Mouse (Mus musculus) gastrocnemius, postnatal 10 days (tissue): ENCODE measurements around the gene 9930104L06Rik. TPM values are rescaled to one million over a fixed set of nuclear protein-coding genes. Genes with fewer than 3 reads are reported as not detected.
"Not testable (repeated sequence)": the region's sequence is repeated elsewhere in the genome, so short reads cannot be mapped to it uniquely, and the experiment has no call there.

Experiments used
- DNase-seq: peaks from one replicate; pipeline ENCODE4 v3.0.0; 2021; ENCODE audit warnings: mixed read lengths
- long read RNA-seq, 2 experiments: library from polyadenylated mRNA; stranded (forward); transcript quantifications; one replicate each; pipeline ENCODE4 v2.0.0; 2021
- total RNA-seq, 2 experiments: library from RNA; stranded (reverse); gene quantifications; 2 replicates each; pipeline ENCODE4 v1.2.3; 2021

9930104L06Rik gene
- total RNA-seq: 1 to 10 TPM; 7.9 to 9.2 TPM
- long read RNA-seq, experiment 1, partial matches to known transcripts: 1 of 7 reads
- long read RNA-seq, experiment 1, other reads (novel, unspliced or antisense): 5 of 7 reads
- long read RNA-seq, experiment 2, partial matches to known transcripts: 0 of 4 reads
- long read RNA-seq, experiment 2, other reads (novel, unspliced or antisense): 4 of 4 reads

- DNase-seq: peak; percentile 86
Observed at GRCm38 (mm10) chr4:124936613-124937471, at the start of gene 9930104L06Rik. TSS of gene 9930104L06Rik (plus strand) at chr4:124937048.

GRCm38 (mm10) chr4:124888702-124889101 is 48.1 kb upstream of the 9930104L06Rik start:
- no peak for DNase-seq

GRCm38 (mm10) chr4:124889935-124890334 is 46.9 kb upstream of the 9930104L06Rik start:
- no peak for DNase-seq

GRCm38 (mm10) chr4:124890831-124891230 is 46.0 kb upstream of the 9930104L06Rik start:
- DNase-seq: no peak

- no peak for DNase-seq
Observed at GRCm38 (mm10) chr4:124893769-124894168, 43.1 kb upstream of the 9930104L06Rik start.

GRCm38 (mm10) chr4:124894508-124895428 is 42.1 kb upstream of the 9930104L06Rik start:
- no peak for DNase-seq

GRCm38 (mm10) chr4:124898428-124898827 is 38.4 kb upstream of the 9930104L06Rik start:
- no peak for DNase-seq

GRCm38 (mm10) chr4:124899906-124900305 is 36.9 kb upstream of the 9930104L06Rik start:
- DNase-seq: no peak

GRCm38 (mm10) chr4:124905417-124905816 is 31.4 kb upstream of the 9930104L06Rik start:
- DNase-seq: no peak

- no peak for DNase-seq
Observed at GRCm38 (mm10) chr4:124905971-124906822, 30.7 kb upstream of the 9930104L06Rik start.

- no peak for DNase-seq
Observed at GRCm38 (mm10) chr4:124928102-124928501, 8.7 kb upstream of the 9930104L06Rik start.

GRCm38 (mm10) chr4:124939211-124939610 is 2.4 kb downstream of the 9930104L06Rik start, which contains the start of gene Cdca8:
TSS of gene Cdca8 (minus strand) at chr4:124939311.
- DNase-seq: not testable (repeated sequence)

GRCm38 (mm10) chr4:124943022-124943421 is 6.2 kb downstream of the 9930104L06Rik start:
- DNase-seq: peak; percentile 87

- no peak for DNase-seq
Observed at GRCm38 (mm10) chr4:124943781-124944180, 6.9 kb downstream of the 9930104L06Rik start.

- no peak for DNase-seq
Observed at GRCm38 (mm10) chr4:124944961-124945360, 8.1 kb downstream of the 9930104L06Rik start.

- DNase-seq: no peak
Observed at GRCm38 (mm10) chr4:124949488-124949887, 12.6 kb downstream of the 9930104L06Rik start.

GRCm38 (mm10) chr4:124950181-124951035 is 13.6 kb downstream of the 9930104L06Rik start:
- DNase-seq: no peak

- DNase-seq: no peak
Observed at GRCm38 (mm10) chr4:124951036-124951433, 14.2 kb downstream of the 9930104L06Rik start.

- DNase-seq: no peak
Observed at GRCm38 (mm10) chr4:124953546-124953945, 16.7 kb downstream of the 9930104L06Rik start.

GRCm38 (mm10) chr4:124957284-124957683 is 20.4 kb downstream of the 9930104L06Rik start:
- no peak for DNase-seq
